Mouse (Mus musculus): ENCODE measurements around the gene Oxnad1. TPM values are rescaled to one million over a fixed set of nuclear protein-coding genes. Genes with fewer than 3 reads are reported as not detected.
A peak's percentile ranks its signal among the peaks of the same experiment; 100 is the strongest.

Gene Oxnad1
- total RNA-seq (2021) = 10 to 100 TPM; 50.4 to 56.2 TPM

DNA sequence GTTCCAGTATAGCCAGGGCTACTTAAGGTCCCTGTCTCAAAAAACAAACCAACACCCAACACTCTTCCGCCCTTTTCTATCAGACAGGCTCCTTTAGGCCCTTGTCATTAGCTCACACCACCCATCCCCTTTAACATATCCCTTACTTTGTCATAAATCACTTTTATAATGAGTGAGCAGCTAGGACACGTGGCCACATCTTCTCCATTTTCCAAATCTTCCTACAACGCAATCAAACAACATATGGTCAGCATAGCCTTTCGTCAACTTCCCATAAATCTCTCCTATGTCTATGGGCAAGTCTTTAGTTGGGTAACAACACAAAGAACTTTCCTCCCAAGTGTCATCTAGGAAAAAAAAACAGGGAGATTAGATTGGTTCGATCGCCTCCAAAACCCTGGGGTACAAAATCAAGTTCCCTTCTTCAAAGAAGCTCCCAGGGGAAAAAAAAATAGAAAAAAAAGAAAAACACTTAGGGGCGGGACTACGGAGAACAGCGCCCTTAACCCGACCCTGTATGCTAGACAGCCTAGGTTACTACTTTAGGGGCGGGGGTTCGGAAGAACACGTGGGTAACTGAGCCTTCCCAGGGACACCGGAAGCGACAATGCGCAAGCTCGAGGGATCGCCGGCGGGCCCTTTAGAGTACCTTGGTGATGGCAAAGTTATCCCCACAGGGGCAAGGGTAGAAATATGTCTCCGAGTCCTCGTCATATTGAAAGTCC, at the start of gene Oxnad1:
Oxnad1 (plus strand) TSS at position 614 of the 725 bp plus-strand sequence.
- DNase-seq (ENCODE audit: low spot score) = no peak
- intact Hi-C loops (cut with DNase I) = loop anchor here (5.0 to 10.0 kb wide), 2 partner anchors 72 to 590 kb away; partner anchors contain the start of genes Eaf1, Mettl6 and Ncoa4

DNA sequence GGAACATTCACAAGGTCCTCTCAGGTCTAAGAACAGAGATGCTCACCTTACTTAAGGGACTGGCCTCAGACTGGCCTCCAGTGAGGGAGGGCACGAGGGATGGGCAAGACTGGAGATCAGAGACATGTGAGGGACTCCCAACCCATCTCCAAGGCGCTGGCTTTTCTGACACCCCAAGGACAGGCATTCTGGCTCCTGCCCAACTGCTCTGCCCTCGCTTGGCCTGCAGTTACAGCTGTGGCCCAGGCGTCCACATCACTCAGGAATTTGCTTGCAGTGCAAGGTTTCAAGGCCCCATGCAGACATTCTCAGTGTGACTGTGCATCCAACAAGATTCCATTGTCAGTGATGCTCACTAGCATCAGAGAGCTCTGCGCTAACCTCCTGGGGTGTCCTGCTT, 48.7 kb upstream of the Oxnad1 start:
- DNase-seq (ENCODE audit: low spot score) = no peak
- intact Hi-C loops (cut with DNase I) = no loop called here

DNA sequence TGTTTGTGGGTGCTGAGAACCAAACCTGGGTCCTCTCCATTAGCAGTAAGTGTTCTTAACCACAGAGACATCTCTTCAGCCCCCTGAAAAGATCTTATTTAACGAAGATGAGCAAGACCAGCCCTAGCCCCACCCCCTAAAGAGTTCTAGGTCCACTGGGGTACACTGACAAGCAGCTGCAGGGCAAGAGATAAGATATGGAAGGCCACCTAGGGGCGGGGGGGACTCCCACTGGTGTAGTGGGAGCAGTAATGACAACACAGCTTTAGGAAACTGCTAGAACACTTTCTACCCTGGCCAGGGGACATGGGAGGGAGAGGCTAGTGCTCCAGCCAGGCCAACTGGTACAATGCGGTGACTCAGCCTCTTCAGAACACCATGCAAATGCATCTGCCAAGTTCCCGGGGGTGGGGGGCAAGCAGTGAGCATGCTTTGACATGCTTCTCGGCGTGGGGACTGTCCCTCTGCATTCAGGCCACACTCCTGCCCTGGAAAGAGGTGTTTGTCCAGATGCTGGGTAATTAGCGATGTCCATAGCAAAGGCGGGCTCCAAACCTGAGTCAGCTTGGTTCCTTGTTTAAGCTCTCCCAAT, 47.4 kb upstream of the Oxnad1 start:
- intact Hi-C loops (cut with DNase I) = no loop called here
- peak; percentile 20 for DNase-seq (ENCODE audit: low spot score)

DNA sequence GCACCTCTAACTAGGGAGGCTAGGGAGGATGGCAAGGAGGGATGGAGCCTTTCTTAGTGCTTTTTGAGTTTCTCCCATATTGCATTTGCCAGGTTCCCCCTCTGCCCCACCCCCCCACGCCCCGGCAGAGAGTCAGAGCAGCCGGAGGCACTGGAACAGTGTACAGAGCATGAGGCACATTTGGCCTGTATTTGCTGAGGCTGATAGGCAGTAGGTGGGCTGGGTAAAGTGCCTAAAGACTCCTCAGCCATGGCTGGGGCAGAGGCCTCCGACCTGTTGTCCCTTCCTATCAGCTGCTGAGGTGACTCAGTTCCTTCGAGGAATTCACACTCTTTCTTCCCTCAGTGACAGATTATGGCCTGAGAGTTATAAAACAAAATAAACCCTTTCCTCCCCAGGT, 43.1 kb upstream of the Oxnad1 start:
- no peak for DNase-seq (ENCODE audit: low spot score)
- intact Hi-C loops (cut with DNase I) = no loop called here

DNA sequence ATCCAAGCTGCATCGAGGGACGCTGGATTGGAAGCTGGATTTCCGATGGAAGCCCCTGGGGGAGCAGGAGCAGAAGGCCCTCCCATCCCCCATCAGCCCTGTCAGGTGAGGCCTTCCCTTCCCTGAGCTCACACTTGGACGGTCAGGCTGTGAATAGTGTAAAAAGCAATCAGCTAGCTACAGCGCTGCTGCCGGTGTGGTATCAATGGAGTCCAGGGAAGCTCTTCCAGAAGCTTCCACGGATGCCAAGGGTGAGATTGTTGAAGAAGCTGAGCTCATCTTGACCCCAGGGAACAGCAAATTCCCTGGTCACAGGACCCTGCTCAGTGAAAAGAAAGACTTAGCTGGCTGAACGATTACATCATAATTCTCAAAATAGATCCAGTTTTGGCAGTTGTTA, 38.8 kb upstream of the Oxnad1 start:
- no peak for DNase-seq (ENCODE audit: low spot score)
- intact Hi-C loops (cut with DNase I) = no loop called here

DNA sequence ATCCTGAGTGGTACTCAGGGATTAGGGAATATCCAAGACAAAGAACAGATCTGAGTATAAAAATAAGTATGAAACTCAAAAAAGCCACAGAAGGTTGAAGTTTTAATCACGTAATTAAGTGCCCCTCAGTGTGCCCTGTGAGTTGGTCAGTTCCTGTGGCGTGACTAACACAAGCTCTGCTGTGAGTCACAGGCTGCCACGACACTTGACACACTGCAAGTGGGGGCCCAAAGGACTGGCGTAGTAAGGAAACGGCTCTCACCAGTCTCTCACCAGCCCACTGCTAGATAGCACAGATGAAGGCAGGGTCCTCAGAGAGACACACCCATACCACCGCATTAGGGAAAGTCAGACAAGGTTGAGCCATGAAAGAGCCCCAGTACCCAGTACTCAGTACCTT, 35.0 kb upstream of the Oxnad1 start:
- intact Hi-C loops (cut with DNase I) = no loop called here
- no peak for DNase-seq (ENCODE audit: low spot score)

DNA sequence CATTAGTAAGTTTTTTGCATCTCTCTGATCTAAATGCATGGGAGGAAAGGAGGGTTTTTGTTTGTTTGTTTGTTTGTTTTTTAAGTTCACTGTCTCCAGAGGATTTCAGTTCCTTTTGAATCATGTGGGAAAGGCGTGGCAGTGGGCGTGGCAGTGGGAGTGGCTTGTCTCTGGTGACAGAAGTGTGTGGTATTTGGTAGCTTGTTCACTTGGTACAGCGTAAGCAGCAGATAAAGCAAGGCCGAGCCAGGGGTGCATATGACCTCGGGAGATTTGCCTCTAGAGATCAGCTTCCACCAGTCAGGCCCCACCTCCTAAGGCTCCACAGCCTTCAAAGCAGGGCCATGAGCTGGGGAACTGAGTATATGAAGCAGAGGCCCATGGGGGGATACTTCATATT, 31.3 kb upstream of the Oxnad1 start:
- intact Hi-C loops (cut with DNase I) = no loop called here
- DNase-seq (ENCODE audit: low spot score) = no peak

DNA sequence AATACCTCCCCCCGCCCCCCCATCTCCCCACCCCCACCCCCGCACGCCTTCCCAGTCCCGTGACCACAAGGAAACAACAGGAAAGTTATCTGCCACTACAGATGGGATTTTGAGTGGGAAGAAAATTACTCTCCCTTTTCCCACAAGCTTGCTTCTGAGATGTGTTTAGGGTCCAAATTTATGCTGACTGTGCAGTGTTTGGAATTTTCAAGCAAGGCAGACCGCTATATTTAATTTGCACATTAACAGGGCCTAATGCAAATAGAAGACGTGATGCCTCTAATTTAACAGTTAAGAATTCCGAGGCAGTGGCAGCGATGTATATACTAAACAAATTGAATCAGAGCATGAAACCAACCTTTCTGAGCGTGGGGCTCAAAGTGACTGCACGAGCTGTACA, 30.4 kb upstream of the Oxnad1 start:
- DNase-seq (ENCODE audit: low spot score) = no peak
- intact Hi-C loops (cut with DNase I) = no loop called here

DNA sequence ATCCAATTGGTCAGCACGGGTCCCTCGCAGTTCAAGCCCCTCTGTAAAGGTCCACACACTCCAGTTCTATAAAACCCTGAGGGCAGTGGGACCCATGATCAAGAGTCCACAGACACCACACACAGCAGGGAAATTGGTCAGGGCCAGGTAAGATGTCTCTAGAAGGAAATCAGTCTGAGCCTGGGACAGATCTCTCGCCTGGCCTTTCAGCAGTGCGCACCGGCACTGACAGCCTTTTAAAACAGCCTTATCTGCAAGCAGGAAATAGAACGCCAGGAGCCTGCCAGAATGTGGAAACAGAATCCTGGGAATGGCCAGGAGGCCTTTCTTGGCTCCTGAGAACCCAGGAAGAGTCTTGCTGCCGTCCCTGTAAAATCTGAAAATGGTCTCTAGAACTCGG, 29.4 kb upstream of the Oxnad1 start:
- DNase-seq (ENCODE audit: low spot score) = no peak
- intact Hi-C loops (cut with DNase I) = no loop called here

DNA sequence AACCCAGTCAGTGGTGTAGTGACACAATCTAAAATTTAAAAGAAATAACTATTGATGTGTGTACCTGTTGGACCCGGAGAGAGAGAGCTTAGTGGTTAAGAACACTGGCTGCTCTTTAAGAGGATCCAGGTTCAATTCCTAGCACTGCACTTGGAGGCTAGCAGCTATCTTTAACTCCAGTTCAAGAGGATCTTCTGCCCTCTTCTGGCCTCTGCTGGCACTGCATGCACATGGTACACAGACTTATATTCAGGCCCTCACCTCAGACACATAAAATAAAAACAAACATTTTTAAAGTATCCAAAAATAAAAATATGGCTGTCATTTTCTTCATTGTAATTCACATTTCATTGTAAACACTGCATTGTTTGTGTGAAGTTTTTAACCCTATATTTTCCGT, 28.5 kb upstream of the Oxnad1 start:
- intact Hi-C loops (cut with DNase I) = no loop called here
- no peak for DNase-seq (ENCODE audit: low spot score)

DNA sequence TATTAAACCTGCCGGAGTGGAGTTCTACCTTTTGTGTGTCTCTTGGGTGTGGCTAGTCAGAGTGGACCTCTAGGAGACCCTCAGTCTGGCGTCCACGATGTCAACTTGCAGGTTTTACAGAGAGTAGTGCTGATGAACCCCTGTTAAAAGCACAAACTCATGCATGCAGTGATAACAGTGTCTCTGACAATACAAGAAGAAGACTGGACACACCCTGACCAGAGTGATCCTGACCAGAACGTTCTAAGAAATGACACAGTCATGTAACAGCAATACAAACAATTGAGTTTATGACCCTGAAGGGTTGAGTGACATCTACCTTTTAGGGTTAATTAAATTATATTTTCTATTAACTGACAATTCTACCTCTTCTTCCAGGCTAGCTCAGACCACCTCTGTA, 27.5 kb upstream of the Oxnad1 start:
- DNase-seq (ENCODE audit: low spot score) = no peak
- intact Hi-C loops (cut with DNase I) = no loop called here

DNA sequence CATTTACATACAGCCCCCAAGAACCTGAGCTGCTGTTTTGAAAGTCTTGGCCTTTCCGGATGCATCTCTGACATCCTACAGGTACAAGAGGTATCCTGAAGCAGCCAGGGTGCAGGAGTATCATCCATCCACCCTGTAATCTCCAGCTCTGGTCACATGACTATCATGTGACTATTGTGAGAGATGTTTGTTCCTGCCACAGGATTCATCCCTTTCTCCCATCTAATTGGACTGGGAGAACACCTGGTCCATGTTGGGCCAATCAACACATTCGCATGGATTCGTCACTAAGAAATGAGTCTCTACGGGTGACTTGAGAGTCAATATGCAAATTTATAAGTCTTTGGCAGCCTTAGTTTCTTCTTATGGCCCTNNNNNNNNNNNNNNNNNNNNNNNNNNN, 23.8 kb upstream of the Oxnad1 start:
- intact Hi-C loops (cut with DNase I) = no loop called here
- no peak for DNase-seq (ENCODE audit: low spot score)

DNA sequence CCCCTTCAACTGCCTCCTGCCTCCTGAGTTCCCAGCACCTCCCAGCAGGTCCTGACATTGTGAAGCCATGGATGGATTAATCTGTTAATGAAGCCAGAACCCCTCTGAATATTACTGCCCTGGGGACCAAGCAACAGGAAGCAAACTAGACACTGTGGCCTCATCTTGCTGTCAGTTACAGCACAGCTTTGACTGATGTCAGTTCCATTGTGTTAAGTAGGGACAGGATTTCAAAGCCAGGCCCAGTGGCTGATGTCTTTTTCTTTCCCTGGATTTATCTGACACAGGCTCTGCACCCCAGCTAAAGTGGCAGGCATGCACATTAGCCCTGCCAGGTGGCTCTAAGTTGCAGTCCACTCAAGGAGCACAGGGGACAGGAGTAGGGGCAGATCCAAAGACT, 12.4 kb upstream of the Oxnad1 start:
- no peak for DNase-seq (ENCODE audit: low spot score)
- intact Hi-C loops (cut with DNase I) = no loop called here

DNA sequence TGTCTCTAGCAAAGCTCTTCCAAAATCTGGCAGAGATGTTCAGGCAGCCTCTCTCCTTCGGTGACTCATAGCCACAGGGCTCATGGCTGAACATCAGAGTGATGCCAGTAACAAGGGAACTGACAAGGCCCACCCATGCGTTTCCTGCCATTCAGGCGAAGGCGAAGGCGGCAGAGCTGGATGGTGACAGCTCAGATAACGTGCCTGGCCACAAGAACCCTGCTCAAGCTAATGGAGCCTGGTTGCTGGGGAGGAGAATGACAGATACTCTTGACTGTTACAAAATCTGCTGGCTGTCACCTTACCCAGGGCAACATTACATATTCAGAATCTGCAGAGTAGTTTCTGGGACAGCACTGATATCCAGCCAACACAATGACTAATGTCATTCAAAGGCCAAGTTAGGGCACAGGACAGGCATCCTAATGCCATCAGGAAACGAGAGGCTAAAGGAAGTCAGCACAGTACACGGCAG, 11.9 kb upstream of the Oxnad1 start:
- peak; percentile 71 for DNase-seq (ENCODE audit: low spot score)
- intact Hi-C loops (cut with DNase I) = no loop called here

DNA sequence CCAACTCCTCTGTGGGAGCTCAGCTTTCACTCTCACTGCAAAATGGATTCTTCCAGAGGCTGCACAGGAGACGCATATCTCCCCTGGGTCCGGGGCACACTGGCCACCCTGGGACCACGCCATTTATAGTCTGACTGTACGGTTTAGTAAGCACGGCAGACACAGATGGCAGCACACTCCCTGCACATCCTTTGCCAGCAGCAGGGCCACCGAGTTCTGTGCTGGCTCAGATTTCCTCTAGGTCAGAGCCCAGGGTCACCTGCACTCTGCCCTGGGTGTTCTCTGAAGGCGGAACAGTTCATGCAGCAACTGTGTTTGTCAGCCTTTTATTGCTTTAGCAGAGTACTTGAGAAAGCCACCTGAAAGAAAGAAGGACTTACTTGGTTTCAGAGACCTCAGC, 11.3 kb upstream of the Oxnad1 start:
- intact Hi-C loops (cut with DNase I) = no loop called here
- no peak for DNase-seq (ENCODE audit: low spot score)

DNA sequence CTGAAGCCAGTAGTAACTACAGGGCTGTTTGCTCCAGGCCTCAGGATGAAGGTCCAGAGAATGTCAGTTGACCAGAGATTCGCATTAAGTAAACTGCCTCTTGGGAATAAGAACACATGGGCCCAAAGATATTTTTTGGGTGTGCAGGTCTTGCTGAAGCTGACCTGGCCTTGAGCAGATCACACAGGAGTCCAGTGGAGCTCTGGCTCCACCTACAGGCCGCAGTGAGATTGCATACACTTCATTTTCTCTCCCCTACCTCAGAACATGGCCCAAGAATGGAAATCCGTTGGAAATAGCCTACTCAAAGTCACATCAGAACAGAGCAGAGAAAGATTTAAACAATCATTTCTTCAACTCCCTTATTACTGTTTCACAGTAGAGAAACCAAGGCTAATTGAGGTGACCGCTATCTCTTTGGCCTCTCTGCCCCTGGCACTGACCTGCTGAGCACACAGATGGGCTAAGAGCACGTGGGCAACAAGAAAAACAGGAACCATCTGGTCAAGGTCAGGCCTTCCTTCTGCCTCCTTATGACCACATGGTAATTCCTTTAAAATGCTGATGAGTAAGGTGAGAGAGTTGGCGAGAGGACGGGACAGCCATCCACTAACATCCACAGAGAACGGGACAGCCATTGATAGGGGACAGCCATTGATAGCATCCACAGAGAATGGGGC, 8.1 kb upstream of the Oxnad1 start:
- no peak for DNase-seq (ENCODE audit: low spot score)
- intact Hi-C loops (cut with DNase I) = loop anchor here (1.0 to 5.0 kb wide), 4 partner anchors 44 to 420 kb away; no protein-coding TSS in a partner anchor

DNA sequence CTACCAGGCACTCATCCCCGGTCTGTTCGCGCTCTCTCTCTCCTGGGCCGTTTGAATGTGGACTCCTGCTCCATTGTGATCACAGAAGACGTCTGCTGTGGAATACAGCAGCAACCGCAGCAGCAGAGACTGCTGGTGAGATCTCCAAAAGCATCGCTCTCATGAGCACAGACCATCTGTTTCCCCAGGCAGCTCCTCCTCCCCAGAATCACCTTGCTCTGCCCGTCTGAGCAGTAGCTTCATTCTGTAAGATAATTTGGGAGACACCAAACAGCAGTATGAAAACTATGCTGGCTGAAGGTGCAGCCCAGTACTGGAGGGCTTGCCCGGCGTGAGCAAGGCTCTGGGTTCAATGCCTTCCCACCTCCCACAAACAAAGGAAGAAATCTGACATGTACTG, 4.1 kb upstream of the Oxnad1 start:
- intact Hi-C loops (cut with DNase I) = loop anchor here (10.0 kb wide), 1 partner anchor 586 kb away; the partner anchor contains the start of genes Eaf1 and Mettl6
- DNase-seq (ENCODE audit: low spot score) = no peak

DNA sequence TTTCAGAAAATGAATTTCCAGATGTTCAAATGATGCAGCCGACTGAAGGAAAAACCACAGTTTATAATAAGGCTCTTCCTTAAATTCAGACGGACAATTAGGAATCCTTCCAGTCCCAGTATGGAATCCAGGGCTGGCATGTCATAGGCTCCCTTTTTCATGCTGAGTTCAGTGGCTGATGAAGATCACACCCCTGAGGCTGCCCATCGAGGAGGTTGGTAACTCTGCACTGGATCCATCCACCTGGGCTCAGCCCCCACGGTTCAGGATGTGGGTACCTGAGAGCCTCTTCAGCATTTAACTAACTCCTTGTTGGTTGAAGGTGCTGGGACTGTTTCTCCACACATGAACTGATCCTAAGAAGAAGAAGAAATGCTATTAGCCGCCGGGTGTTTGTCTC, 2.3 kb upstream of the Oxnad1 start:
- DNase-seq (ENCODE audit: low spot score) = no peak
- intact Hi-C loops (cut with DNase I) = loop anchor here (10.0 kb wide), 1 partner anchor 588 kb away; the partner anchor contains the start of genes Eaf1 and Mettl6

DNA sequence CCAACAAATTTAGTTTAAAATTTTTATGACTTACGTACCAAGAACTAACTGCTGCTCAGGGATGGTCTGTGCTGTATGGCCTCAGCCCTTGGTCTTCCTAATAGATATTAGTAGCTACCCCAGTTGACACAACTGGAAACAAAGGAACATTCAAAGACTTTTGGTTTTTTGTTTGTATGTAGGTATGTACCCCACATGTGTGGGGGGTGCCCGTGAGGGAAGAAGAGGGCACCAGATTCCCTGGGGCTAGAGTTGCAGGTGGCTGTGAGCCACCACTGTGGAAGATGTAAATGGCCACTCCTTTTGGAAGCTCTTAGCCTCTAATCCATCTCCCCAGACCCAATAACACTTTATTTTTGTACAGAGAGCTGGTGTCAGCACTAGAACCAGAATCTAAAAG, 1.7 kb upstream of the Oxnad1 start:
- intact Hi-C loops (cut with DNase I) = loop anchor here (10.0 kb wide), 1 partner anchor 589 kb away; the partner anchor contains the start of genes Eaf1 and Mettl6
- no peak for DNase-seq (ENCODE audit: low spot score)

DNA sequence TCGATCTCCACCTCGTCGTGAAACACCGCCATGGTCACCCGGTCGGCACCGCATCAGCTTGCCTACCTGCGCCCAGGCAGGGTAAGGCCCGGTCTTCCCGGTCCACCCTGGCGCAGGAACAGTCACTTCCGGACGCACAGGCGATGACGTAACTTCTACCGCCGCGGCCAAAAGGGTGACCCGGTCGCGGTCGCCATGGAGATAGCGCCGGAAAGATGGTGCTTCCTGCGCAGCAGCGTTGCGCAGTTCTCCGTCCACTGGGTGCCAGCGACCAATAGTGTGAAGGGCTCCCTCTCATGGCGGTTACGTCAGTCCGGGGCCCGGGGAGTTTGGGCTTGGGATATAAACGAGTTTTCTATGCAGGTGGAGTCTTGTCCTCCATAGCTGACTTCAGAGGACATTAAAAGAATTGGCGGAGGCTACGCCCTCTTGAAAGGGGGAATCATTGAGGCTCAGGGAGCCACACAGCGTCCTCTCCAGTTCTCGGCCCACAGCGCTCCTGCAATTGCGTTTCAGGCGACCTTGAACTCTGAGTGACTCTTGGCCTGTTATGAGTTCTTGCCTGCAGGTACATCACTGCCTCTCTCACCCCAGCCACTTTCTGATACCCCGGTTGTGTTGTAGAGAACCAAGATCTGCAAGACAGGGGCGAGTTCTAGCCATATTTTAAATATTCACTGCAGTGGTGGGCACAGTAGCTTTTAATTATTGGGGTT, 470 bp downstream of the Oxnad1 start, which contains the start of gene Dph3:
Dph3 (minus strand) TSS at position 244 of the 716 bp plus-strand sequence.
- intact Hi-C loops (cut with DNase I) = loop anchor here (5.0 to 10.0 kb wide), 2 partner anchors 72 to 591 kb away; partner anchors contain the start of genes Eaf1, Mettl6 and Ncoa4
- peak; percentile 98 for DNase-seq (ENCODE audit: low spot score)
